Mouse (Mus musculus) embryonic fibroblast, embryonic 13.5 days (primary cell): ENCODE data around the gene Fam184a.

Experiments used
- CTCF ChIP-seq: IDR thresholded peaks from 2 replicates; pipeline ENCODE4 v1.5.1; 2011; ENCODE audit warnings: mild to moderate bottlenecking, control low read depth, low read length, moderate library complexity, borderline replicate concordance; ENCODE audit not compliant: insufficient read depth
- POLR2A ChIP-seq: IDR thresholded peaks from 2 replicates; pipeline ENCODE4 v1.6.1; 2011; ENCODE audit warnings: low read depth, mild to moderate bottlenecking, control low read depth, low read length, moderate library complexity

GRCm38 (mm10) chr10:53634160-53634559, 116.8 kb downstream of the Fam184a start:
- TF ChIP-seq CTCF (no peak), POLR2A (no peak)
